Mouse (Mus musculus): ENCODE results near the gene Zfp768.
"Not testable (repeated sequence)": the region's sequence is repeated elsewhere in the genome, so short reads cannot be mapped to it uniquely, and the experiment has no call there.

The Zfp768 gene

DNA sequence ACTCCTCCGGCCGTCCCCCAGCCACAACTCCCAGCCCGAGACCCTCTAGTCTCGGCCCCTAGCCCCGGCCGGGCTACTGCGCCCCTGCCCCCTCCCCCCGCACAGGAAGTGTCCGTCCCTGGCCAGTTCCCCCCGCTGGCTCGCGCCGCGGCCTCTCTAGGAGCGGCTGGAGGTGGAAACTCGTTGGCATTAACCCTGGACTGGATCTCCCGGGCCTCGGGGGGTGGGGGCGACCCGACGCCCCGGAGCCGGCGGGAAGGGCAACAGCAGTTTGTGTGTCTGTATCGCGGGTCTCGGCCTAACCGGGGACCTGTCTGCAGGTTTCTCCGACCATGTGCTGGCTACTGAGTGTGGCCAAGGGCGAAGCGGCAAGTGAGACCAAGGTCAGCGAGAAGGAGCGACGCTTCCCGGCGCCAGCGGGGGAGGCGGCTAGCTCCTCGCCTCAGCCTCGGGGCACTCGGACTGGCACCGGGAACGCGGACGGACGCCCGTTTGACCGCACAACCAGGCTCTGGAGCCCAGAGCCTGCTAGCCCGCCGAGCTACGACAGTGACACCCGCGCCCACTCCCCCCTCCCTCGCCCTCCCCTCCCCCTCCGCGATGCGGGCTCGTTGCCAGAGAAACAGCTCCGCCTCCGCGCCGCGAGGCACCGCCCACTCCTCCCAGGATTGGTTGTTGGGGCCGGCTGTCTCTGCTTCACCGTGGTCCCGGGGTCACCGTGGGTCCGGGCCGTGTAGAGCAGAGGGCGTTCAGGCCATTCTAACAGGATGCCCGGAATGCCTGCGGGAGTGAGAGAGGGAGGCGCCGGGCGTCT lies at the start of gene Zfp768:
Zfp768 (minus strand) TSS at position 78 of the 814 bp plus-strand sequence.
- DNase-seq (ENCODE audit: low read depth in 1 of 2, low spot score in 2 of 2) = peak; percentile 73 to 89

- no peak for DNase-seq (ENCODE audit: low read depth in 1 of 2, low spot score in 2 of 2)
Observed at GRCm38 (mm10) chr7:127393944-127394333, 48.5 kb upstream of the Zfp768 start.

- peak; percentile 92 to 95 for DNase-seq (ENCODE audit: low read depth in 1 of 2, low spot score in 2 of 2)
Observed at GRCm38 (mm10) chr7:127393157-127393943, 48.0 kb upstream of the Zfp768 start, which contains the start of gene E430018J23Rik. TSS of gene E430018J23Rik (minus strand) at chr7:127393629.

GRCm38 (mm10) chr7:127392251-127392824 lies 46.9 kb upstream of the Zfp768 start:
- no peak for DNase-seq (ENCODE audit: low read depth in 1 of 2, low spot score in 2 of 2)

- no peak for DNase-seq (ENCODE audit: low read depth in 1 of 2, low spot score in 2 of 2)
Observed at GRCm38 (mm10) chr7:127391538-127391937, 46.1 kb upstream of the Zfp768 start.

- no peak for DNase-seq (ENCODE audit: low read depth in 1 of 2, low spot score in 2 of 2)
Observed at GRCm38 (mm10) chr7:127390306-127390705, 44.9 kb upstream of the Zfp768 start.

DNA sequence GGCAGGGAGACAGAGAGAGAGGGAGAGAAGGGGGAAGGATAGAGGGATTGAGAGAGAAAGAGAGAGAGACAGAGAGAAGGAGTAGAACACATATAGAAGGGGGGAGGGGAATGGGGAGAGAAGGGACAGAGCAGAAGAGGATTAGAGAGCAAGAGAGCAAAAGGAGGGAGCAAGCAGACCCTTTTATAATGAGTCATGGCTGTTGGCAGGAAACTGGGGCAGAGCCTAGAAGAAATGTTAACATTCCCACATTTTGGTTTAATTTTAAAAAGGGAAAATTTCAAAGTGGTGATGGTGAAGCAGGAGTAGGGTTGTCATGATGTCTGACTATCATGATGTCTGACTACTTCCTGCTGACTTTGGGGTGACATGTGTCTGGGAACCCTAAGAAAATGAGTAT lies 42.8 kb upstream of the Zfp768 start:
- not testable (repeated sequence) for DNase-seq (ENCODE audit: low read depth in 1 of 2, low spot score in 2 of 2)

GRCm38 (mm10) chr7:127386641-127387392 lies 41.4 kb upstream of the Zfp768 start, which contains the start of gene 9130019O22Rik:
TSS of gene 9130019O22Rik (minus strand) at chr7:127387166.
- DNase-seq (ENCODE audit: low read depth in 1 of 2, low spot score in 2 of 2) = peak; percentile 63 to 70

DNA sequence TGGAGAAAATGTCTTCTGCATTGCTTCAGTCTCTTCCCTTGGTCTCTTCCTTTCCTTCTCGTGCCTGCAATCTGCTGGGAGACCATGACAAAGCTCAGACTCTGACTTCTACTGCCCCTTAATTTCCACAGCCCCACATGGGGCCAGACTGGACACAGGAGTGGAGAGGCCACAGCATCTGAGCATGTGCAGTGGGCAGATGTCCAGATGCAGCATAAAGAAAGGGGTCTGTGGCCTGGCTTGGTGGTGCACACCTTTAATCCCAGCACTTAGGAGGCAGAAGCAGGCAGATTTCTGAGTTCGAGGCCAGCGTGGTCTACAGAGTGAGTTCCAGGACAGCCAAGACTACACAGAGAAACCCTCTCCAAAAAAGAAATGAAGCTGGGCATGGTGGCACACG lies 40.2 kb upstream of the Zfp768 start:
- DNase-seq (ENCODE audit: low read depth in 1 of 2, low spot score in 2 of 2) = not testable (repeated sequence)

- no peak for DNase-seq (ENCODE audit: low read depth in 1 of 2, low spot score in 2 of 2)
Observed at GRCm38 (mm10) chr7:127378310-127378921, 33.0 kb upstream of the Zfp768 start.

DNA sequence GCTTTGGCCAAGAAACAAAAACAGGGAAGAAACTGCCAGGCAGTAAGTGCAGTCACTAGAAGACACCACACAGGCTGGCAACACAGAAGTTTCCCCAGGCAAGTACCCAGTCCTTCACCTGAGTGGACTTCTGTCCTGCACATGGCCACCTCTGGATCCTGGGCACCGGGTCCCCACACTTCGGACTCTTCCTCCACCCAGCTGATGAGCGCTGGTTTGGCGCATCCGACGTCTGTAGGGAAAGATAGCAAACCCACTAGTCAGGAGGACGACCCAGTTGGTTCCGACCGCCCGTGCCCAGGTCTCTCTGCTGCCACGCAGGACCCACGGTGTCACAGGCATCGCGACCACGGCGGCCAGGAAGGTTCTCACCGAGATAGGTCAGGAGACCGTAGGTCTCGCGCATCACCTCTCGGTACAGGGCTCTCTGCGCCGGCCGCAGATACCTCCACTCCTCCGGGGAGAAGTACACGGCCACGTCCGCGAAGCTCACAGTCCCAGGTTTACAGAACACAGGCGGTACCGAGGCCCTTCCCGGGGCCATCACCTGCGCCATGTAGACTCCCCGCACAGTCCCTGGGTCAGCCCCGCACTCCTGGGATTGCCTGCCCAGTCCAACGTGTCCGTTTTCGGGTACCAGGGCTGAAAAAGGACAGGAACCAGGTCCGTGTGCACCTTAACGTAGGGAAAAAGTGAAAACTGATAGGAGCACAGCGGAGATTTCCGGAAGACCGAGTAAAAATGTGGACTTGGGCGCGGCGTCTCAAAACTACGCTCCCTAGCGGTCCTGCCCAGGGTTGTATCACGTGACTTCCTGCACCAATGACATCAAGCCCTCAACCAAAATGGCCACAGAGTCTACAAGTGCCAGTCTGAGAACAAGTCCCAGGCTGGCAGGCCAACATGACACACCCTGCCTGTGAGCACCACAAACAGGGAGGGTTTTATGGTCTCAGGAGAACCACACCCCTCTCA lies 30.2 kb upstream of the Zfp768 start, which contains the start of gene Zfp747:
Zfp747 (minus strand) TSS at position 780 of the 975 bp plus-strand sequence.
- DNase-seq (ENCODE audit: low read depth in 1 of 2, low spot score in 2 of 2) = peak; percentile 85

DNA sequence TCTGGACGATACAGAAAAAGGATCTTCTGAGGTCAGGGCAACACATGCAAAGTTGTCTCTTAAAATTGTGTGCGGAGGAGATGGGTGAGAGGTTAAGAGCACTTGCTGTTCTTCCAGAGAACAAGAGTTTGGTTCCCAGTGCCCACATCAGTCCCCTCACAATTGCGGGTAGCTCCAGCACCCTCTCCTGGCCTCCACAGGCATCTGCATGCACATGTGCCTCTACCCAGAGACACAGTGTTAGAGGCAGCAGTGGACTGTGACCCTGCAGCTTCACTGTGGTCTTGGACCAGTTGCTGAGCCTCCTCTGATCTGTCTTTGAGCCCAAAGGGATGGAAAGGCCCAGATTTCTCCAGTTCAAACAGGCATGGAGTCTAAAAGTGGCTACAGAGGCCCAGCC lies 26.5 kb upstream of the Zfp768 start:
- not testable (repeated sequence) for DNase-seq (ENCODE audit: low read depth in 1 of 2, low spot score in 2 of 2)

GRCm38 (mm10) chr7:127371213-127371612 lies 25.8 kb upstream of the Zfp768 start:
- DNase-seq (ENCODE audit: low read depth in 1 of 2, low spot score in 2 of 2) = no peak

DNA sequence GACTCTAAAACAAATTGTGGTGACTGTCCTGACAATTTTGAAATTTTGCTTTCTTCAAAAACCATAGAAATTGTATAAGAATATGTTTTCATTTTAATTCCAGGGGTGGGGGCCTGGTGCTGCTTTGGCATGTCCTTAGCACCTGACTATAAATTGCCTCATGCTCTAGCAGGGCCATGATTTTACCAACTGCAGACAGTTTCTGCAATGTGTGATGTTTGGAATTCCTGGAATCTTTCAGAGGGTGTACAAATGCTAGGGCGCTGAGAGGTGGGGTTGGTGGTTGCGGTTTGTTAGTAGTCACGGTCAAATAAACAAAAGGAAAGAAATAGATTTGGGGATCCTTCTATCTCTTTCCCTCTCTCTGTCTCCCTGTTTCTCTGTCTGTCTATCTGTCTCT lies 20.9 kb upstream of the Zfp768 start:
- DNase-seq (ENCODE audit: low read depth in 1 of 2, low spot score in 2 of 2) = no peak

- DNase-seq (ENCODE audit: low read depth in 1 of 2, low spot score in 2 of 2) = no peak
Observed at GRCm38 (mm10) chr7:127364166-127364565, 18.8 kb upstream of the Zfp768 start.

DNA sequence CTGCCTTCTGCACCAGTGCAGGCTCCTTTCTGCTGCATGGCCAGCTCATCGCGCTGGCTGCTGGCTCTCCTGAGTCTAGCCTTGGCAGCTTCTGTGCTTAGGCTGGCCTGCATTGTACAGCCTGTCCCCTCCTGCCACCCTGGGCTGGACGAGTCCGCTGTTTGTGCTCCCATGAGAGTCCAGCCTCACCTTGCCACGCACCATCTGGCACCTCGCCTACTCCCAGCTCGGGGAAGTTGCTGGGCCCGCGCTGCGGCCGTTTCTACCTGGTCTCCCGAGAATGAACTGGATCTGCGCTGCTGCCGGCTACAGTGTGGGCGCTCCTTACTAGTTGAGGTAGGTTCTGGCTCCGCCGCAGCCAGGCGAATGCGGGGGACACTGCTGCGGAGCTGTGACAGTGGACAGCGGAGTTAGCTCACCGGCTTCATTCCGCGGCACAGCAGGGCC lies 18.1 kb upstream of the Zfp768 start:
- DNase-seq (ENCODE audit: low read depth in 1 of 2, low spot score in 2 of 2) = no peak

DNA sequence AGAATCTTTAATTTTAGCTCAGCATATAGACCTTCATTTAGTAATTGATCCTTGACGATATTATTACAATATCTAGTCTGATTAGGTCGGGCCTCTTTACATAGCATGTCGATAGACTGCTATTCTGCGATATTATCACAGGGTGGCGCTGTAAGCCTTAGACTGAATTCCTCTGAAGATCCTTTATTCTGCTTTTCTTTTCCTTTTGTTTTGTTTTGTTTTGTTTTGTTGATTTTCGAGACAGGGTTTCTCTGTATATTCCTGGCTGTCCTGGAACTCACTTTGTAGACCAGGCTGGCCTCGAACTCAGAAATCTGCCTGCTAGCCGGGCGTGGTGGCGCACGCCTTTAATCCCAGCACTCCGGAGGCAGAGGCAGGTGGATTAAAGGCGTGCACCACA lies 17.0 kb upstream of the Zfp768 start:
- not testable (repeated sequence) for DNase-seq (ENCODE audit: low read depth in 1 of 2, low spot score in 2 of 2)

DNA sequence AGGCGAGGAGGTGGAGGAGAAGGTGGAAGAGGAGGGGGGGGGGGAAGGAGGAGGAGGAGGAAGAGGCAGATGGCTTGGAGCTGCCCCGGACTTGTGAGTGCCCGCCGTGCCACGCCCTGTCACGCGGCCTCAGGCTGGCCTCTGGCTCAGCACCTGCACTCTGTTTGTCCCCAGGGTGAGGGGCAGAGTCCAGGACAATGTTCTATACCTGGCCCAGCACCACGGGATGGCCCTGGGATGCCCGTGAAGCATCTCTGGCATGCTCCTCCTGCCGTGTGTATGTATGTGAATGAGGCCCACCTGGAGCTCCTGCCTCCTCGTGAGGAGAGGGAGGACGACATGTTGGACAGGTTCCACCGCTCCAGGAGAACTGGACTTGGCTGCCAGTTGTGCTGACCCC lies 16.1 kb upstream of the Zfp768 start:
- DNase-seq (ENCODE audit: low read depth in 1 of 2, low spot score in 2 of 2) = no peak

- no peak for DNase-seq (ENCODE audit: low read depth in 1 of 2, low spot score in 2 of 2)
Observed at GRCm38 (mm10) chr7:127360265-127360664, 14.9 kb upstream of the Zfp768 start.
